Mouse (Mus musculus) heart, embryonic 14.5 days (tissue): ENCODE measurements at regions not wholly inside any gene's neighbourhood (a gene's known extent, or its start where the extent isn't known, plus 50 kb on each side); places are given as distances from the start of the nearest gene placed in this dataset.

Source experiments
- ATAC-seq: fragments of 200-750 bp; cut with Nextera tagmentation; 2 replicates; pipeline ENCODE4 v1.8.0; 2017; ENCODE audit warnings: low read depth, moderate TSS enrichment; ENCODE audit not compliant: insufficient number of reproducible peaks, insufficient read depth, low FRiP score
- H3K27ac ChIP-seq, 2 experiments: fragments of 200-500 bp in 1 of 2; fragments of 300-500 bp in 1 of 2; sonication (generic) in 1 of 2; replicated peaks in 1 of 2; 2 replicates each; pipeline ENCODE4 v1.5.1; 2012 to 2014; ENCODE audit warnings: low read depth in 2 of 2, low read length in 2 of 2, control low read depth in 1 of 2, mild to moderate bottlenecking in 1 of 2, mixed read lengths in 1 of 2; ENCODE audit not compliant: control insufficient read depth in 1 of 2, insufficient read depth in 1 of 2
- H3K27me3 ChIP-seq: fragments of 300-500 bp; sonication (generic); 2 replicates; pipeline ENCODE4 v1.6.1; 2014; ENCODE audit warnings: mild to moderate bottlenecking, low read length, control low read depth; ENCODE audit not compliant: control insufficient read depth, insufficient read depth
- H3K36me3 ChIP-seq: fragments of 300-500 bp; sonication (generic); 2 replicates; pipeline ENCODE4 v1.6.1; 2014; ENCODE audit warnings: mild to moderate bottlenecking, control low read depth, low read length, mixed read lengths; ENCODE audit not compliant: control insufficient read depth, insufficient read depth
- H3K4me1 ChIP-seq, 2 experiments: fragments of 200-500 bp in 1 of 2; fragments of 300-500 bp in 1 of 2; sonication (generic) in 1 of 2; 2 replicates each; pipeline ENCODE4 v1.6.1; 2012 to 2014; ENCODE audit warnings: low read length in 2 of 2, control low read depth in 1 of 2, mixed read lengths in 1 of 2; ENCODE audit not compliant: control insufficient read depth in 2 of 2, insufficient read depth in 2 of 2
- H3K4me2 ChIP-seq: fragments of 300-500 bp; sonication (generic); 2 replicates; pipeline ENCODE4 v1.6.1; 2014; ENCODE audit warnings: mild to moderate bottlenecking, low read length
- H3K4me3 ChIP-seq, 2 experiments: fragments of 200-500 bp in 1 of 2; fragments of 300-500 bp in 1 of 2; sonication (generic) in 1 of 2; 2 replicates each; pipeline ENCODE4 v1.5.1; 2012 to 2014; ENCODE audit warnings: low read length in 2 of 2, mild to moderate bottlenecking in 2 of 2, control low read depth in 1 of 2, low read depth in 1 of 2, moderate library complexity in 1 of 2; ENCODE audit not compliant: control insufficient read depth in 1 of 2, insufficient read depth in 1 of 2
- H3K9ac ChIP-seq: fragments of 300-500 bp; sonication (generic); 2 replicates; pipeline ENCODE4 v1.6.1; 2014; ENCODE audit warnings: mild to moderate bottlenecking, low read length
- H3K9me3 ChIP-seq: fragments of 300-500 bp; sonication (generic); 2 replicates; pipeline ENCODE4 v1.6.1; 2016; ENCODE audit warnings: low read length, control low read depth; ENCODE audit not compliant: control insufficient read depth
- WGBS: fragments of 180-500 bp; shearing (Covaris S2); extraction: QIAGEN DNeasy Blood & Tissue Kit; methylation state at CpG from one replicate; pipeline ENCODE4 v1.1.7; 2014; 5-methylcytosine and 5-hydroxymethylcytosine counted together

GRCm38 (mm10) chr13:83731481-83732006 is 227.7 kb downstream of the Mef2c start:
- H3K27ac ChIP-seq = no peak overlapping the region

GRCm38 (mm10) chr13:83732283-83733121 is 228.7 kb downstream of the Mef2c start:
- no peaks in the 10 kb centered on the region for H3K9me3 ChIP-seq
- 2% methylated on average over 30 of the region's 31 CpGs for WGBS
- no peak for ATAC-seq
- H3K9ac ChIP-seq = no peak overlapping the region
- H3K4me1 ChIP-seq = peaks cover 6 to 13% of the 10 kb centered on the region in 2 experiments
- peaks cover 88% of the 10 kb centered on the region for H3K27me3 ChIP-seq
- H3K27ac ChIP-seq = no peak overlapping the region
- H3K4me2 ChIP-seq = peak overlapping the region; percentile 88
- no peaks in the 10 kb centered on the region for H3K36me3 ChIP-seq
- peak overlapping the region; percentile 26 to 28 for H3K4me3 ChIP-seq

More at GRCm38 (mm10) chr13:83731481-83732006, 227.7 kb downstream of the Mef2c start:
- ATAC-seq = peak; percentile 33; the same call in 1 of the 2 replicates
- Histone ChIP-seq H3K4me3 (peak overlapping the region; percentile 68 to 91), H3K4me1 (peaks cover 6 to 20% of the 10 kb centered on the region in 2 experiments), H3K36me3 (no peaks in the 10 kb centered on the region), H3K9me3 (no peaks in the 10 kb centered on the region), H3K9ac (peak overlapping the region; percentile 81), H3K4me2 (peak overlapping the region; percentile 88), H3K27me3 (peaks cover 91% of the 10 kb centered on the region)
- WGBS = 2% methylated on average over 10 of the region's 10 CpGs

- 4% methylated on average over 24 of the region's 24 CpGs for WGBS
- Histone ChIP-seq H3K4me1 (peaks cover 6 to 13% of the 10 kb centered on the region in 2 experiments), H3K9ac (no peak overlapping the region), H3K4me3 (peak overlapping the region; percentile 28 to 32), H3K27ac (no peak overlapping the region), H3K9me3 (no peaks in the 10 kb centered on the region), H3K27me3 (peaks cover 88% of the 10 kb centered on the region), H3K4me2 (peak overlapping the region; percentile 88), H3K36me3 (no peaks in the 10 kb centered on the region)
- no peak for ATAC-seq
Measured at GRCm38 (mm10) chr13:83733231-83733990, 229.6 kb downstream of the Mef2c start.

GRCm38 (mm10) chr13:83733991-83734610 is 230.3 kb downstream of the Mef2c start:
- H3K9ac ChIP-seq = no peak overlapping the region
- H3K4me3 ChIP-seq = peak overlapping the region in 1 of 2 experiments; percentile 28; a peak in 2 of 4 replicates
- H3K4me2 ChIP-seq = peak overlapping the region; percentile 88
- peaks cover 89% of the 10 kb centered on the region for H3K27me3 ChIP-seq
- H3K9me3 ChIP-seq = no peaks in the 10 kb centered on the region
- 6% methylated on average over 1 of the region's 1 CpGs for WGBS
- H3K36me3 ChIP-seq = no peaks in the 10 kb centered on the region
- H3K27ac ChIP-seq = no peak overlapping the region
- no peak for ATAC-seq
- H3K4me1 ChIP-seq = peaks cover 6 to 13% of the 10 kb centered on the region in 2 experiments

GRCm38 (mm10) chr13:83734656-83735055 is 230.8 kb downstream of the Mef2c start:
- peaks cover 6 to 9% of the 10 kb centered on the region in 2 experiments for H3K4me1 ChIP-seq
- no peak overlapping the region for H3K4me2 ChIP-seq
- no peaks in the 10 kb centered on the region for H3K9me3 ChIP-seq
- no peaks in the 10 kb centered on the region for H3K36me3 ChIP-seq
- no peak overlapping the region for H3K9ac ChIP-seq
- no peak for ATAC-seq
- 10% methylated on average over 1 of the region's 1 CpGs for WGBS
- H3K27ac ChIP-seq = no peak overlapping the region
- H3K27me3 ChIP-seq = peaks cover 91% of the 10 kb centered on the region
- H3K4me3 ChIP-seq = no peak overlapping the region

GRCm38 (mm10) chr13:83735101-83735500 is 231.3 kb downstream of the Mef2c start:
- no peak overlapping the region for H3K9ac ChIP-seq

More at GRCm38 (mm10) chr13:83735101-83735500, 231.3 kb downstream of the Mef2c start:
- WGBS = 54% methylated on average over 1 of the region's 1 CpGs
- ATAC-seq = no peak
- H3K4me3 ChIP-seq = no peak overlapping the region
- no peak overlapping the region for H3K4me2 ChIP-seq
- H3K9me3 ChIP-seq = no peaks in the 10 kb centered on the region
- peaks cover 6 to 7% of the 10 kb centered on the region in 2 experiments; a peak in 3 of 4 replicates for H3K4me1 ChIP-seq
- no peak overlapping the region for H3K27ac ChIP-seq
- peaks cover 91% of the 10 kb centered on the region for H3K27me3 ChIP-seq
- H3K36me3 ChIP-seq = no peaks in the 10 kb centered on the region
